Mouse (Mus musculus) heart, embryonic 13.5 days (tissue): ENCODE measurements around the gene Gpc5. TPM values are rescaled to one million over a fixed set of nuclear protein-coding genes. Genes with fewer than 3 reads are reported as not detected.

Experiments used
- ATAC-seq: fragments of 200-750 bp; cut with Nextera tagmentation; 2 replicates; pipeline ENCODE4 v1.8.0; 2017; ENCODE audit warnings: moderate TSS enrichment; ENCODE audit not compliant: insufficient number of reproducible peaks, low FRiP score, low TSS enrichment; ENCODE audit errors: extremely low read depth
- H3K27ac ChIP-seq: fragments of 300-500 bp; sonication (generic); replicated peaks from 2 replicates; pipeline ENCODE4 v1.5.1; 2015; ENCODE audit warnings: moderate library complexity, mild to moderate bottlenecking, inconsistent platforms
- H3K27me3 ChIP-seq: fragments of 300-500 bp; sonication (generic); replicated peaks from 2 replicates; pipeline ENCODE4 v1.6.1; 2015; ENCODE audit warnings: mild to moderate bottlenecking, inconsistent platforms
- H3K36me3 ChIP-seq: fragments of 300-500 bp; sonication (generic); 2 replicates; pipeline ENCODE4 v1.6.1; 2015; ENCODE audit warnings: mild to moderate bottlenecking, inconsistent platforms
- H3K4me1 ChIP-seq: fragments of 300-500 bp; sonication (generic); 2 replicates; pipeline ENCODE4 v1.6.1; 2015; ENCODE audit warnings: inconsistent platforms
- H3K4me2 ChIP-seq: fragments of 300-500 bp; sonication (generic); 2 replicates; pipeline ENCODE4 v1.6.1; 2015; ENCODE audit warnings: inconsistent platforms, mild to moderate bottlenecking, moderate library complexity
- H3K4me3 ChIP-seq: fragments of 300-500 bp; sonication (generic); 2 replicates; pipeline ENCODE4 v1.5.1; 2015; ENCODE audit warnings: moderate library complexity, mild to moderate bottlenecking, inconsistent platforms
- H3K9ac ChIP-seq: fragments of 300-500 bp; sonication (generic); 2 replicates; pipeline ENCODE4 v1.6.1; 2015; ENCODE audit warnings: inconsistent platforms, mild to moderate bottlenecking, moderate library complexity
- H3K9me3 ChIP-seq: fragments of 300-500 bp; sonication (generic); 2 replicates; pipeline ENCODE4 v1.6.1; 2016; ENCODE audit warnings: inconsistent platforms
- WGBS: fragments of 180-500 bp; shearing (Covaris S2); methylation state at CpG from one replicate; pipeline ENCODE4 v1.1.7; 2015; ENCODE audit warnings: mixed read lengths; 5-methylcytosine and 5-hydroxymethylcytosine counted together
- polyA plus RNA-seq: library from polyadenylated mRNA; unstranded; fragments of >200 nt; fragmentation: Nextera tagmentation; extraction: Ambion mirVana; gene quantifications from 2 replicates; pipeline ENCODE4 v1.2.1, GENCODE M21; 2015

The Gpc5 gene
- polyA plus RNA-seq, 1 experiment from 2014 or later: 0.19 TPM

DNA sequence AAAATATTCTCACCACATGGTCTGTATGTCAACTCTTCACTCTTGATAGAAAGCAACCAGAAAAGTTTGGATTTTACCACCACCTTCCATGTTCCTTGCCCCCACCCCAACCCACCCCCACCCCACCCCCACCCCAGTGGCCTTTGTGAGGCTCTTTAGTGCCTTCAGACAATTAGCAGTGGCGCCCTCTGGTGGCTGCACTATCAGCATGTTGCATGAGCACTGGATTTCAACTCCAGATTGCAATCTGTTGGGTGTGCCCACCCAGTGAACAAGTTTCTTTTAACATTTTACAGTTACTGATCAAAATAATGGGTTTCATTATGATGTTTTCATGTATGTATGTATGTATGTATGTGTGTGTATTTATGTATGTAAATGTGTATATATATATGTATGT is 279.1 kb downstream of the Gpc5 start:
- ATAC-seq: no peak
- Histone ChIP-seq H3K4me1 (no peaks in the 10 kb centered on the region), H3K27me3 (no peaks in the 10 kb centered on the region), H3K4me2 (no peak overlapping the region), H3K9me3 (no peaks in the 10 kb centered on the region), H3K4me3 (no peak overlapping the region), H3K9ac (no peak overlapping the region), H3K36me3 (no peaks in the 10 kb centered on the region), H3K27ac (no peak overlapping the region)
- WGBS: 12% methylated on average over 1 of the region's 1 CpGs

DNA sequence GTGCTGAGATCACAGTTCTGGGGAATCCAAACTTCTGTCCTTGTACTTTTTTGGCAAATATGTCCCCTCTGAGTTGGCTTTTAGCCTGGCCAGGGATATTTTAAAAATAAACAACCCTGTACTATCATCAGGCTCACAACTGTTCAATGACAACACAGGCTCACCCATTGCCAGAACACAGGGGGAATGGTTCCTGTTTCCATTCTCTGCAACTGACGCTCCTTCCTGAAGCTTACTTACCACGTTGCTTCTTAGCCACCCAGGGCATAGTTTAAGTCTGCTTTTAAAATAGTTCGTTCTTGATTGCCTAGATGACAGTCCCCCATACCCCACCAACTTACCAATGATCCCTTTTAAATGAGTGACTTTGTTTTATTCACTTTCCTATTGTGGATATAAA is 299.8 kb downstream of the Gpc5 start:
- Histone ChIP-seq H3K4me1 (no peaks in the 10 kb centered on the region), H3K4me2 (no peak overlapping the region), H3K9ac (no peak overlapping the region), H3K36me3 (no peaks in the 10 kb centered on the region), H3K9me3 (no peaks in the 10 kb centered on the region), H3K27me3 (peaks cover 4% of the 10 kb centered on the region; the same call in 1 of the 2 replicates), H3K4me3 (no peak overlapping the region), H3K27ac (no peak overlapping the region)
- ATAC-seq: no peak
- 53% methylated on average over 3 of the region's 3 CpGs for WGBS

- no peak overlapping the region for H3K9ac ChIP-seq
- no peaks in the 10 kb centered on the region for H3K36me3 ChIP-seq
- WGBS: 38% methylated on average over 14 of the region's 14 CpGs
- H3K27me3 ChIP-seq: peaks cover 4% of the 10 kb centered on the region; the same call in 1 of the 2 replicates
- H3K4me1 ChIP-seq: no peaks in the 10 kb centered on the region
- no peaks in the 10 kb centered on the region for H3K9me3 ChIP-seq
- no peak overlapping the region for H3K4me3 ChIP-seq
- H3K27ac ChIP-seq: no peak overlapping the region
- ATAC-seq: no peak
- peak overlapping the region; percentile 22; the same call in 1 of the 2 replicates for H3K4me2 ChIP-seq
These were observed 301.0 kb downstream of the Gpc5 start for GRCm38 (mm10) chr14:115392894-115393524.

DNA sequence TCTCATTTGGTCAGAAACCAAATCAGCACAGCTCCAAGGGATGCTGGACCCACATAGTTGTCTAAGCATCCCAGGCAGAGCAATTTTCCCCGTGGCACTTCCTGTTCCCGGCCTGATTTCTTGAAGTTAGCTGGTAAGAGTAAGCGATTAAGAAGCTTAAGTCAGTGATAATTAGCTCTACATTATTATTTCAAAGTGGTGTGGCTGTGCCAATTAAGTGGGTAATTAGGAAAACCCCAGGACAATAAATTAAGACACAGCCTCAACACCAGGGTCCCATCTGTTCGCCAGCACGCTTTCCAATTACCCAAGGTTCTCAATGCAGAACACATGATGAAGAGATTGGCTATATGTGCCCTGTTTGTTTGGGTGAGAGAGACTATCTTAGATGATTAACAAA is 314.6 kb downstream of the Gpc5 start:
- WGBS: 57% methylated on average over 5 of the region's 5 CpGs
- ATAC-seq: no peak
- Histone ChIP-seq H3K9ac (no peak overlapping the region), H3K27me3 (no peaks in the 10 kb centered on the region), H3K4me1 (no peaks in the 10 kb centered on the region), H3K9me3 (no peaks in the 10 kb centered on the region), H3K4me3 (no peak overlapping the region), H3K4me2 (no peak overlapping the region), H3K36me3 (no peaks in the 10 kb centered on the region), H3K27ac (no peak overlapping the region)

DNA sequence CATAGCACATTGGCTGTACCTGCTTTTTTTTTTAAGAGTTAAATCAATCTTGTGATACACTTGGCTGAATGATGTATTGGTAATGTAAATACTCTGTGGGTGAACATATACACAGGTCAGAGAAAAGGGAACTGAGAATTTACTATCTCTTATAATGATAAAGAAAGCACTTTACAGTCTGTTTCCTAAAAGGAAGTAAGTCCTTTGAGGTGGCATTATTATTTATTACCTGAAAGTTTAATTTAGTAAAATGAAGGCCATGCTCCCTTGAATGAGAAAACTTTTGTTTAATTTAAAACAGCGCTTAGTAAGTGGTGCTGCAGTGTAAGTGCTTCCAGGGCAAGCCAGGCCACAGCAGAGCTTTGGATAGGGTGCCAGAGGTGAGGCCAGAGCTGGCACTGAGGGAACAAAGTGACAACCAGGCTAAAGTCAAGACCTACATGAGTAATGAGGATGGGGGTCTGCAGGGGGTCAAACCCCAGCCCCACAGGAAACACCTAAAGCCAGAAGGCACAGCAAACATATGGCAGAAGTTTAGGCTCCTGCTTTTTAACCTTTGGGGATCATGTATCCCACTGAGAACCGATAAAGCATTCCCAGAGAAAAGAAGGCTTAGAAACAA is 315.4 kb downstream of the Gpc5 start:
- Histone ChIP-seq H3K9me3 (no peaks in the 10 kb centered on the region), H3K27me3 (no peaks in the 10 kb centered on the region), H3K27ac (no peak overlapping the region), H3K36me3 (no peaks in the 10 kb centered on the region), H3K4me2 (no peak overlapping the region), H3K4me1 (no peaks in the 10 kb centered on the region), H3K4me3 (no peak overlapping the region), H3K9ac (no peak overlapping the region)
- no peak for ATAC-seq
- WGBS: 54% methylated on average over 2 of the region's 2 CpGs

DNA sequence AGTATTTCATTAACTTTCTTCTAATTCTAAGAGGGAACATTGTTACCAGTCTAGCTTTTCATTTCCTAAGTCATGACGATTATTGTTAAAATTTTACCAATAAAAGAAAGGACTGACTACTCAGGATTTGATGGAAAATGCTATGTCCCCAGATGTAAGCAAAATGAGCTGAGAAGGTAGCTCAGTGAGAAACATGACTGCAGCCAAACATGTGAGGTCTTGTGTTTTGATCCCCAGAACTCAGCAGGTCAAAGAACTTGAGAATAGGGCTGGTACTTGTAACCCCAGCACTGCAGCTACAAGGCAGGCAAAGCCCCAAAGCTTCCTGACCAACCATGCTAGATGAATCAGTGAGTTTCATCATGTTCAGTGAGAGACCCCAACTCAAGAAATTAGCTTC is 318.9 kb downstream of the Gpc5 start:
- Histone ChIP-seq H3K27ac (no peak overlapping the region), H3K4me2 (no peak overlapping the region), H3K4me3 (no peak overlapping the region), H3K27me3 (no peaks in the 10 kb centered on the region), H3K9me3 (no peaks in the 10 kb centered on the region), H3K36me3 (no peaks in the 10 kb centered on the region), H3K9ac (no peak overlapping the region), H3K4me1 (no peaks in the 10 kb centered on the region)
- no peak for ATAC-seq
- WGBS: 85% methylated on average over 1 of the region's 1 CpGs

DNA sequence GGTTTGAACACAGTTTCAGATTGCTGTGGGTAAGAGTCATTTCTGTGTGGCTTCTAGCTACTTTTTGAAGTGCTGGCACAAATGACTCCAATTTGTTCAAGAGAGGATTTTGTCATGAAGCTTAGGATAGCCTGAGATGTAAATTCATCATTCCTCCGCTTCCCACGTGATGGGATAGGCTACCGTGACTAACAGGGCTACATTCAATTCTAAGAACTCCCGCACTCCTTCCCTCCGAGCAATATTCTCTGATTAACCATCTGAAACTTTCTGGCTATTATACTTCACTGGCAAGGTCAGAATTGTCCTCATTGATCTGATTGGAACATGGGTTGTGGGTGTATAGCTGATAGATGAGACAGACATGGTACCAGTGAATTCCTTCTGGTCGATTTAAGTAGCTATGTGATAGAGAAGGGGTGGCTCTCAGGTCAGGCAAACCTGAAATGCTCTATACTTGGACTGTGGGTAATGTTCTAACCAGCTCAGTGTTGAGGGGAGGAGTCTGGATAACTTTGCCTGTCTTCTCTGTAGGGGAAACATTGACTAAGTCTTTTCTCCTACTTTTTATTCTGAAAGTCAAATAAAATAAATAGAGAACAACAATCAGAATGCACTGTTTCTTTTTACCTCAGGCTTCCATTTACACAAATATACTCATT is 319.6 kb downstream of the Gpc5 start:
- Histone ChIP-seq H3K27ac (no peak overlapping the region), H3K9ac (no peak overlapping the region), H3K36me3 (no peaks in the 10 kb centered on the region), H3K9me3 (no peaks in the 10 kb centered on the region), H3K27me3 (no peaks in the 10 kb centered on the region), H3K4me1 (no peaks in the 10 kb centered on the region), H3K4me2 (no peak overlapping the region), H3K4me3 (no peak overlapping the region)
- no peak for ATAC-seq
- 73% methylated on average over 6 of the region's 6 CpGs for WGBS

- Histone ChIP-seq H3K27me3 (no peaks in the 10 kb centered on the region), H3K4me1 (no peaks in the 10 kb centered on the region), H3K36me3 (no peaks in the 10 kb centered on the region), H3K9ac (no peak overlapping the region), H3K4me2 (no peak overlapping the region), H3K9me3 (no peaks in the 10 kb centered on the region), H3K4me3 (no peak overlapping the region), H3K27ac (no peak overlapping the region)
- whole genome bisulfite sequencing: 62% methylated on average over 3 of the region's 3 CpGs
- ATAC-seq: no peak
These were observed 320.8 kb downstream of the Gpc5 start for GRCm38 (mm10) chr14:115412821-115413220.

DNA sequence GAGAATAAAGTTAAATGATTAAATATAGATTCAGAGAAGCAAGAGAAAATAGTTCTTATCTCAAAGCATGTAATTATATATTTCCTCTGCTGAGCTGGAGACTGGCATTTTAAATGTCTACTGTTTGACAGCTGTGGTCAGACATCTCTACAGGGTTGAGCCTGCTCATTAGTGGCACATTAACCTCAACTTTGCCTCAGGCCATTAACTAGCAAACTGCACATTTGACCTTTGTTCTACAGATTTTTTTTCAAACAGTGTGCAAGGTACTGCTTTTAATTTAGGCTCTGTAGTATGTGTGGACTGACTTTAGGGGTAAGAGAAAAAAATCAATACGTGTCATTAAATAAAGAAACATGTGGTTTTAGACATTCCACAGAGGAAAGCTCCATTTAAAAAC is 321.4 kb downstream of the Gpc5 start:
- no peak overlapping the region for H3K4me2 ChIP-seq
- H3K27me3 ChIP-seq: no peaks in the 10 kb centered on the region
- ATAC-seq: no peak
- no peaks in the 10 kb centered on the region for H3K9me3 ChIP-seq
- no peak overlapping the region for H3K4me3 ChIP-seq
- no peaks in the 10 kb centered on the region for H3K4me1 ChIP-seq
- 81% methylated on average over 1 of the region's 1 CpGs for WGBS
- no peak overlapping the region for H3K9ac ChIP-seq
- no peaks in the 10 kb centered on the region for H3K36me3 ChIP-seq
- H3K27ac ChIP-seq: no peak overlapping the region

DNA sequence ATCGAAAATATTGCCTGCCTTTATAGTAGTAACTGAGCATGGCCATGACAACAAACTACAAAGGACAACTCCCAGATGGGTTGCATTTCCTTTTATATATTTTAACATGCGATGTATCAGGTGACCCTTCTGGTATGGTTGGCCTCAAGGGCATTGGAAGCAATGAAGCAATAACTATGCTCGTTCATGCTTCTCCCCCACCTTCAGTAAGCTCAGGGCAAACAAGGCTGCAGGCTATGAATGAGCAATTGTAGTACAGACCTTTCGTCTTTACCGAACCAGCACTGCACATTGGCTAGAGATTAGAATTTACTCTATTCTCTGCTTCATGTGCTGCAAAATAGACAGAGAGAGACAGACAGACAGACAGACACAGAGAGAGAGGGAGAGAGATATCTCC is 322.5 kb downstream of the Gpc5 start:
- H3K9ac ChIP-seq: no peak overlapping the region
- WGBS: 65% methylated on average over 5 of the region's 5 CpGs
- H3K9me3 ChIP-seq: no peaks in the 10 kb centered on the region
- no peak overlapping the region for H3K27ac ChIP-seq
- H3K27me3 ChIP-seq: no peaks in the 10 kb centered on the region
- H3K4me1 ChIP-seq: no peaks in the 10 kb centered on the region
- no peaks in the 10 kb centered on the region for H3K36me3 ChIP-seq
- H3K4me3 ChIP-seq: no peak overlapping the region
- no peak overlapping the region for H3K4me2 ChIP-seq
- no peak for ATAC-seq

DNA sequence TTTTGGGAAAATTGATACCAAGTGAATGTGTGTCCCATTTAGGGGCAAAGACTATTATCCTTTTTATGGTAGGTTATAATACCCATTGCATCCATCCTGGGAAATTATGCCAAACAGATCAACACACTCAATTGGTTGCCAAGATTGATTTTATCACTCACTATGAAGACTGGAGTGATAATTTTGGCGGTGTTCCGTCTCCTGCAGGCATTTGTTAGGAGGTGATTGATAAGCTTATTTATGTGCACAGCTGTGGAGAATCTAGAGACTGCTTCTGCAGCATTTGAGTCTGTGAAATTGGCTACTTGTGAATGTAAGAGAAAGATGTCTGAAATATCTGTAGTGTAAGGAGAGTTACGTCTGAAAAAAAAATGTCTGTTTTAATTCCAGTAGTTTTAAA is 340.0 kb downstream of the Gpc5 start:
- H3K9me3 ChIP-seq: no peaks in the 10 kb centered on the region
- H3K4me2 ChIP-seq: no peak overlapping the region
- no peak for ATAC-seq
- no peak overlapping the region for H3K9ac ChIP-seq
- H3K4me1 ChIP-seq: peaks cover 20% of the 10 kb centered on the region
- H3K27ac ChIP-seq: no peak overlapping the region
- H3K36me3 ChIP-seq: no peaks in the 10 kb centered on the region
- H3K27me3 ChIP-seq: no peaks in the 10 kb centered on the region
- WGBS: 29% methylated on average over 3 of the region's 3 CpGs
- H3K4me3 ChIP-seq: no peak overlapping the region

DNA sequence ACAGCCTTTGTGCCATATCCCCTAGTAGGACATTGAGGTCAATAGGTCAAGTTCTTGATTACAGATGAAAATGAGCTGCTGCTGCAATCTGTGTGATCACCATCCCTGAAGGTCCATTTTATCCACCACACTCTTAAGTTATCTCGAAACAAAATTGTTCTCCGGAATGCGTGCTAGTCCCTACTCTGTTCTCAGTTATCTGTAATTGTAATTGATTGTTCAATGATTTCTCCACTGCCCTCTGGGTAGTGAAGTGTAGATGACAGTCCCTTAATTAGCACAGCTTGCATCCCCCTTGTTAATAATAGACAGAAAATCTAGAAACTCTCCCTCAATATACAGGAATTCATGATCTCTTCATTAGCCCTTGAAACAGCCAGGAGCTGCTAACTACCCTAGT is 340.4 kb downstream of the Gpc5 start:
- WGBS: 26% methylated on average over 3 of the region's 3 CpGs

More for the DNA sequence above, 340.4 kb downstream of the Gpc5 start:
- ATAC-seq: no peak
- Histone ChIP-seq H3K4me1 (peaks cover 20% of the 10 kb centered on the region), H3K9me3 (no peaks in the 10 kb centered on the region), H3K4me3 (no peak overlapping the region), H3K4me2 (no peak overlapping the region), H3K27me3 (no peaks in the 10 kb centered on the region), H3K27ac (no peak overlapping the region), H3K9ac (no peak overlapping the region), H3K36me3 (no peaks in the 10 kb centered on the region)
